Mouse (Mus musculus): ENCODE results near the gene Cdk5rap2.

Gene Cdk5rap2

DNA sequence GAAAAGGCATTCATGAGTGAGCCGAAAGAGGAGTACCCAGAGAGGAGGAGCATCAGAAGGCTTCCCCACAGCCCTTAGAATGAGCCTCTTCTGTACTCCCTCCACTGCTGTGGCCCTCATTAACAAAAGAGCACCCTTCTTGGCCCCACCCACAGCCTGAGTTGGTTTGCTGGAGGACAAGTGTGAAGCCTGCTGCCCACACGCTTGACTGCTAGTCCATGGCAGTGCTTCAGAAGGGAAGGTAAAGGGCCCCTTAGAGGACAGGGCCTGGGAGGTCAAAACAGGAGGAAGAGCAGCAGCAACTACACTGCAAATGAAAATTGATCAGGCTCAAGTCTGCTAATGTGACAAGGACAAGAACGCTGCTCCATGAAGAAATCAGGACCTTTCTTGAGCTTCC, 56.6 kb downstream of the Cdk5rap2 start:
- peak in 1 of 2 experiments; percentile 35 for DNase-seq

DNA sequence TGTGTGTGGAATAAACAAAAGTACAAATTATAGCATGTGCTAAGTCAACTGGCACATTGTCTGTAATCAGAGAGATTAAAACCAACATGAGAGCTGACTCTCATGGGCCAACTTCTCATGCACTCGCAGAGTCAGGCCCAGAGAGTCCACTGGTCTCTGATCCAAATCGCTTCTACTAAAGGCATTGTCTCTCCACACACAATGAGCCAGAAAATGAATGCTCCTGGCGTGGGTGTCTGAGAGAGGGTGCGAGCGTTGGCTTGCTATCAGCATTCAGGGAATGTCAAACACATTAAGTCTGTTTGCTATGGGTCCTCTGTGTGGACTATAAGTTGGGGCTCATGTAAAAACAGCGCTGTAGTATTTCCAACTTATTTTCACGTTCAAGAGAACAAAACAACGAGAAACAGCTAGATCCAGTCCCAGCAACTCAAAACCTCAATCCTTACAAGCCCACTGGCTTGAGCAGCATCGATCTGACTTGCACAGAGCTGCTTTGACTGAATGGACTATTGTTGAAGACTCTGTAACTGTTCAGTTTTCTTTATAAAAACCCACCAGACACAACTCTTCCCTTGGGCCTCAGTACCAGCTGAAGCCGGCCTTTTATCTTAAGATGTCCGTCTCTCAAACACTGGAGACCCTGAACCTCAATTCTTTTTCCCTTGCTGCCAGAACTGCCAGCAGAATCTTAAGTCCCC, 74.6 kb downstream of the Cdk5rap2 start:
- no peak for DNase-seq

DNA sequence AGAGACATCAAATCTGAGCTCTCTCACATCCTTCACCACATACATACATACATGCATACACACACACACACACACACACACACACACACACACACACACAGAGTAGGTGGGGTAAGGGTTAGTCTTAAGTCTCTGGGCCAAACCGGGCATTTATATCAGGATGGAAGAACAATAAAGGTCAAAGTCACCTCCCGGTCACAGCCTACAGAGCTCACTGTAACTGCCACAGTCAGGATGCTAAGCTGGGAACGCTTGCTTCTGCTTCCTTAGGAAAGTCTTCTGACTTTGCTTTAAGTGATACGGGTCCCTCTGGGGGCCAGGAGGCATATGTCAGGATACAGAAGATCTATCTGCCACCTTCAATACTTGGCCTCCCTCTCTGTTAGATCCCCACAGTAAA, 75.2 kb downstream of the Cdk5rap2 start:
- no peak for DNase-seq

DNA sequence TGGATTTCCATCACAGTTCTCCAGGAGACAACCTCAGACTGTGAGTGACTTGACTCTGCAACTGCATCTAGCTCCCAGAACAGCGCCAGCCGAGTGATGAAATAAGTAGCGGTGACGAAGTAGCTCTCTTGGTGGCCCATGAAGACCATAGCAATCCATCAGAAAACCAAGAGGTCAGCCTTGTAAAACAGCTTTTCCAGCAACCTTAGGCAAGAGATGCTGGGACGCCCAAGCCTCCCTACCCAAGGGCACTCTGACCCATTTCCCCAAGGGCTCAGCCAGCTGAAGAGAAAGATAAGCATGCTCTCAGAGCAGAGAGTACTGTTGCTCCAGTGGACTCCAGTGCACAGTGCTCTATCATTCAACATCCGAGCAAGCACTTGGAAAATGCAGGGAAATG, 77.3 kb downstream of the Cdk5rap2 start:
- no peak for DNase-seq

DNA sequence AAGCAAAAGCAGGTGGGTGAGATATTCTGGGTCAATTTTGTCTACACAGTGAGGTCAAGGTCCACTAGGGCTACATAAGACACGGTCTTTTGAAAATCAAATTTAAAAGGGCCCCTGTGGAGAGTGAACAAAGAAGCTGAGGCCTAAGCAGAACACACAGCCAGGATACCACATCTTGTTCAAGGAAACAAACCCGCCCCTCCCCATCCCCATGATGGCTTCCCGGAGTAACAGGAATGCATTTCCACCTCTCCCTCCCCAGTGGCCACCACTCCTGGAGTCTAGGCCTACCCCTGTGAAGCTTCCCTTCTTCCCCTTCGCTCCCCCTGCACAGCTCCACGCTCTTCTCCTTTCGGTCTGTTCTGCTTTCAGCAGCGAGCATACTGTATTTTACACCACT, 77.7 kb downstream of the Cdk5rap2 start:
- DNase-seq = no peak

DNA sequence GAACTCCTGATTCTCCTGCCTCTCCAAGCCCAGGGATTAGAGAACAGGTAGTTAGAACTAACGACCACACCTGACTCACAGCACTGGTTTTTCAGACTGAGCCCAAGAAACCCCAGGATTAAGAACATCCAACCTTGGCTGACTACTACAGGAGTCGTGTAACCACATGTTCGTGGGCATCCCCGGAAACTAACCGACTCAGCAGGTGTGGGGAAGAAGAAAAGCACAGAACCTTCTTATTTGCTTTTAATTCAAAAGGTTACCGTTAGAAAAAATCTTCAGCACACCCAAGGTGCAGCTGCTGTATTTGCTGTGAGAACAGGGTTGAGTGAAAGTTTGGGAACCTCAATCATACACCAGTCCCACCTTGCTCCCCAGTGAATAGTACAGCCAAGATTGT, 79.1 kb downstream of the Cdk5rap2 start:
- no peak for DNase-seq

DNA sequence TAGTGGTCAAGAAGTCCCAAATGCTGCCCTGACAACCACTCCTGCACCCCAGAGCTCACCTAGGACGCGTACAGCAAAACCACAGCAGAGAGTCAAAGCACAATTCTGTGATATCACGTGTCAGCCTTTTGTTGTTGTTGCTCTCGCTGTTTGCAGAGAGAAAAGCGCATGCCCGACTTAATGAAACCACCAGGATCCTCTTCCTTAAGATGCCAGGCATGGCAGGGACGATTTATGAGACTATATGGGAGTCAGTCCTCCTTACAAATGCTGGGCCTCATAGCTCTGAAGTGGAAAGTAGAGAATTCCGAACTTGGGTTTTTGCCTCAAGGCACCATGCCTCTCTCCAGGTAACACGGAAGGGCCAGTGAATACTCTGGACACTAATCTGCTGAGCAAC, 82.2 kb downstream of the Cdk5rap2 start:
- no peak for DNase-seq

DNA sequence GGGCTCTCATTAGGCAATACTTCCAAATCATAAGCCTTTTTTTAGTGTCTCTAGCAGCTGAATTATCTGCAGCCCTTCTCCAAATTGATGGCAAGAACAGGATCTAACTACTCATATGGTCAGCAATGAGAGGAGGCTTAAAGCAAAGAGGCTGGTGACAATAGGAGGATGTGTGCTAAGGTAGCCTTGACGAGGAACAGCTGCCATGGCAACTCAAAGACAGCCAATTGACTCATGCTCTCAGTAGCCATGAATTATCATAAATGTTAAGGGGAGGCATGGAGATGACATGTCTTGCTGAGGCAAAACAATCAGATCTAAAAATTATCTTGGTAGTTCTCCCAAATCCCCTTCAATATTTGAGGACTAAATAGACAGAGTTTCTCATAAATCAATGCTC, 82.8 kb downstream of the Cdk5rap2 start:
- DNase-seq = no peak

DNA sequence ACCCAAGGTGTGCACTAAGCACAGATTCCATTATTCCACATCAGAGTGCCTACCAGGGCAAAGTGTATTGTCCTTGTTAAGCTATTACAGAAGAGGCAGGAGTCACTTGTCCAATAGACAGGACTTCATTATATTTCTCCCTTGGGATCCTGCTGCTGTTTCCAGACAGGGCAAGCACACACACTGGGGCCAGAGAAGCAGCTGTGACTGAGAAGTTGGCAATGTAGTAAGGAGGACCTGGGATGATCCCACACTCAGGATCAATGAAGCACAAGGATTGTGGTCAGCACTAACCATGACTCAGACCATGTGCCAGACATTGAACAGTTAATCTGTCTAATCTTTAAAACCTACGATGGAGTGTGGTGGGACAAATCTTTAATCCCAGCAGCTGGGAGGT, 88.7 kb downstream of the Cdk5rap2 start:
- no peak for DNase-seq

DNA sequence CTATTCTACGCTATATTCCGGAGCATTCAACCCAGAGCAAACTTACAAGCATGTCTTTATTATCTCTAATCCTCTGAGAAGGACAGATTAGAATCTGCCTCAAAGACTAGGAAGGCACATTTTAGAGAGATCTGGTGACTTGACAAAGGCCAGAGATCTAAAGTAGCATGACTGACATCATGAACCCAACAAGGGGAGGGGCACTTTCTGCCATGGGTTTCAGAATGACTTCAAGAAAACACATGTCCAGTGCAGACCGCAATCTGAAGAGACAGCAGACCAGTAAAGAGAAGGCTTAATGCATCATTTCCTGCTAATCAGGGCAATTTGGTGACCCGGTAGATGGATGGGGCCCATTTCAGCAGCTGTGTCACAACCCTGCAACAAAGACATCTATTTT, 98.1 kb downstream of the Cdk5rap2 start:
- DNase-seq = no peak

DNA sequence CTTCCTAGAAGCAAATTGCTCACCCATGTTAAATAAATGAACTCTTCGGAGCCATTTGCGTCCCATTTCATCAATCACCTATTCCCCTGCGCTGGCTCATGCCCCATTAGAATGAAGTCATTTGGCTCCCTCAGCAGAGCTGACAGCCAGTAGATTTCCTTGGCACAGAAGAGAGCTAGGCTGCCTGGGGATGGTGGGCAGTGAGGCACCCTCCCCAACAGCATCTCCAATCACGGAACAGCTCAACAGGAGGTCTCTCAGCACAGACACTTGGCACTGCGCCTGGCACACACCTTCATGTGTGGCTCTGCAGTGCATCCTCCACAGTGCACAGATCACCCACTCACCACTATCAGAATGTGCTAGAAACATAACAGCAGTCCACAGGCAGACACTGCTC, 98.7 kb downstream of the Cdk5rap2 start:
- no peak for DNase-seq

DNA sequence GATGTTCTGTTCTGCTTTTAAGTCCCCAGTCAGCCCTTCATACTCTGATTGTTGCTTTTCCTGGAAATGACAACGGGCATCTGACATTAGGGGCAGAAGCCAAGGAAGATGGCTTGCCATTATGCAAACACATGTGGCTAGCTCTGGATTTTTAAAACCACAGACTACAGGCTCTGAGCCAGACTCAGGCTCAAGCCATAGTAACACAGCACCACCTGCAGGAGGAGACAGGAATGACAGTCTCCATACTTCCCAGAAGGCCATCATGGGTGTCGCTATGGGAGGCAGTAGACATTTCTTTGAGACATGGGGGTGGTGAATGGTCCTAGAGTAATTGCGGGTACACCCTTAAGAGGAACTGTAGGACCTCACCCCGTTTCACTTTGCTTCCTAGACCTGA, 103.0 kb downstream of the Cdk5rap2 start:
- DNase-seq = peak; percentile 39 to 79

DNA sequence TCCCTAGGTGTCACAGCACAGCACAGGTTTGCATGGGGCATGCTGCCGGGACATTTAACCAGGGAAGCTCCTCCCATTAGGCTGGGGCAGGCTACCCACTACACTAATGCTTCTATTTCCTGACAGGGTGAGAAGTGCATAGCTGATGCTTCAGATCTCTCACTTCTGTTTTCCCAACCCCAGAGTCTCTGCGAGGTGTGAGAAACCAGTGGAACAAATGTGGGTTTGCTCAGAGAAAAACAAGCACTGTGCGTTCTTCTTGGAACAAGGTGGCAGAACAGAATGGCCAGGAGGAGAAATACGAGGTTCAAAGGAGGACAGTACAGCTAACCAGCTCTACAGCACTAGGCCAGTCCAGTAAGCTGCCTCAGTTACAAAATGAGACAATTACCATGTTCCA, 106.4 kb downstream of the Cdk5rap2 start:
- no peak for DNase-seq

DNA sequence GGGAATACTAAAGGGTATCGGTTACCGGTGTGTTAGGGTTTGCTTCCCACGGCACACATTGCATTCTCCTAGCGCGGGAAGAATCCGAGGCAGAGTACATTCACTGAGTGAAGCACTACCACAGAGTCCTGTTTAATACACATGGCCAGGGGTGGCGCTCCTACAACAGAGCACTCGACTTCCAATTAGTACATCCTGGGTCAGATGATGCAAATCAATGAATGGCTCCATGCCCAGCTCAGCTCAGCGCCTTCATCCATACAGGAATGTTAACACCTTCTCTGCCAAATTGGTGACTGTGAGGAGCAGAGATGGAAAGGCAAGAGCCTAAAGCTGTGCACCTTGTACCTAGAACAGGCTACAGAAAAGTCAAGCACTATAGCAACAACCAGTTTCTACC, 109.1 kb downstream of the Cdk5rap2 start:
- no peak for DNase-seq

DNA sequence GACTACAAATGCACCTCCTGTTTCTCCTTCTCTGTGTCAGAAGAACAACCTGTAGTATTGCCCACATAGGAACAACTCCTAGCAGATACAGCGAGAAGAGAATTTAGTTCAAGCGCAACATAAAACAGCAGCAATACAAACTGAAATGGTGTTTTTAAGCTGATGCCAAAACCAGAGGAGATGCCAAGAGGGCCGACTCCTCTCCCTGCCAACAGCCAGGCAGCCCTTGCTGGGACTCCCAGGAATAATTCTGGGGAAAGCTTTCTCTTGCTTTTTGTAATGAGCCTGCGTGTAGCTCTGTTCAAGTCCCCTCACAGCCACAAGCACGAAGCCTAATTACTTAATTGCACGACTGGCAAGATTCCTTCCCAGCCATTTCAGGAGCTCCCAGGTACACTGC, 120.9 kb downstream of the Cdk5rap2 start:
- DNase-seq = no peak

DNA sequence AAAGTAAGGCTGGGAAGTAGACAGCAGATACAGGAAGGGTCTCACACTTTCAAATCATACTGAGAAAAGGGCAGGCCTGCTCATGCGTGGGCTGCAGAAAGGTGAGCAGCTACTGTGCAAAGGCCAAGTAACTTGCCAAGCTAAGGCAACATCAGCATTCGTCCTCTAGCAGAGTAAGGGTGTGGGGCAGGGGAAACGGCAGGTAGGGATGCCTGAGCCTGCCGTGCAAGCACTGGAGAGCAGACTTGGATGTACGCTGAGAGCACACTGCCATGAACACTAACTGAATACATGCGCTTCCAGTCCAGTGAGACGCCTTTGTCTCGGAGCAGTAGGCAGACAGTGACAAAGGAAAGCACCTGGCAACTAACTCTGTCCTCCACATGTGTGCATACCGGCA, 127.1 kb downstream of the Cdk5rap2 start:
- DNase-seq = no peak

DNA sequence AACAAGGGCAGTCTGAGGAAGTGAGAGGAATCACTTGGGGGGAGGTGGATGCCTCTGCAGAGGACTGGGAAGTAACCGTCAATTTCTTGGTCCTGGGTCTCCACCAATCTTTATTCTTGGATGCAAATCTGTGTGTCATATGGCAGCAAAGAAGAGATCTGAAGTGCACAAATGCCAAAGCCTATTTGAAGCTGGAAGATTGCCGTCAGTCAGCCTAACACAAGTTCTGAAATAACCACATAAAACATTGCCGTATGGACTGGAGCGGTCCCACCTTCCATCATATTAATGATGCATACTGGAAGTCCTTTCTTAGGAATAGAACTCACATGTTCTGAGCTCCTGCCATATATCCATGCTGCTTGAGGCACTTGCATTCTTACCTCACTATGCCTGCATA, 131.4 kb downstream of the Cdk5rap2 start:
- no peak for DNase-seq

DNA sequence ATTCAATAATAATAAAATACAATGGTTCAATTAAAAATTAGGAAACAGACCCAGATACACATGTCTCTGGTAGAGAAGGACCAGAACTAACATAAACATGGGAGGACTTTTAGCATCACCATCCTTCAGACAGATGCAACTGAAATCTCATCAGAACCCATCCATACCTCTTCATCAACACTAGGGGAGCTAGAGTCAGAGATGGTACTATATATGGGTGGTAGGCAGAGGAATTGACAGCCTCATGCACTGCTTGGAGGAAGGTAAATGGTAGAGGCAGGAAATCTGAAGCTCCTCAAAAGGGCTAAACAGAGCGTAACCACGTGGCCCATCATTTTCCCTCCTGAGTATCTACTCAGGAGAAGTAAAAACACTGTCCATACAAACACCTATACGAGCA, 132.2 kb downstream of the Cdk5rap2 start:
- DNase-seq = no peak

DNA sequence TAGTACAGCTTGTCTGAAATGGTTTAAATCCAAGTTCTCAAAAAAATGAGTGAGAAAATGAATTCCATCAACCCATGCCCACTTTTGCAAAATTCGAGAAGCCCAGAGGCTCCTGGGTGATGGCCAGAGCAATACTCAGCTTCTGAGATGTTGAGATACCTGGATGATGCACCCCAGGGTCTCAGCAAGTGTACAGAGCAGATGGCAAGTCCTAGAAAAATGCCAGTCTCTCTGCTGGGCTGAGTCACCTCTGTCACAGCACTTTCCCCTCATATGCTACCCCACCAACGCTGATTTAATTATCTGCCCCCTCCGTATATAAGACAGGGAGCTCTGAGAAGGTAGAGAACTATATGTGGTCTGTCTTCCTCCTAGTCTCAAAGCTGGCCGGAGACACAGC, 137.3 kb downstream of the Cdk5rap2 start:
- no peak for DNase-seq

DNA sequence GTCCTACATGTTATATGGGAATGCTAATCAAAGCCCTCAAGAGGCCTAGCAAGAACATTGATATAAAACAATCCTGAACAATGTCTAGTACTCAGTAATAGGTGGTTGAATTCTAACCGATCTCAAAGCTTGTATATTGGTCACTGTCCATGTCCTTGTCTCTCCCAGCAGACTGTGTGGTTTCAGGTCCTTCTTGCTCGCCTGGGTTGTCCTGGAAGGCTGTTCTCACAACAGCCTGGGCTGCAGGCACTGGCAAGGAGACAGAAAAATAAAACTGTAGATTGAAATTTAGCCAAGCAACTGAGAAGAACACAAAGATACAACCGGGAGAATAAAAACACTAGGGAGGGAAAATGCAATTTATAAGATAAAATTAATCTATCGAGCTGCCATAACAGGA, 137.7 kb downstream of the Cdk5rap2 start:
- DNase-seq = no peak

DNA sequence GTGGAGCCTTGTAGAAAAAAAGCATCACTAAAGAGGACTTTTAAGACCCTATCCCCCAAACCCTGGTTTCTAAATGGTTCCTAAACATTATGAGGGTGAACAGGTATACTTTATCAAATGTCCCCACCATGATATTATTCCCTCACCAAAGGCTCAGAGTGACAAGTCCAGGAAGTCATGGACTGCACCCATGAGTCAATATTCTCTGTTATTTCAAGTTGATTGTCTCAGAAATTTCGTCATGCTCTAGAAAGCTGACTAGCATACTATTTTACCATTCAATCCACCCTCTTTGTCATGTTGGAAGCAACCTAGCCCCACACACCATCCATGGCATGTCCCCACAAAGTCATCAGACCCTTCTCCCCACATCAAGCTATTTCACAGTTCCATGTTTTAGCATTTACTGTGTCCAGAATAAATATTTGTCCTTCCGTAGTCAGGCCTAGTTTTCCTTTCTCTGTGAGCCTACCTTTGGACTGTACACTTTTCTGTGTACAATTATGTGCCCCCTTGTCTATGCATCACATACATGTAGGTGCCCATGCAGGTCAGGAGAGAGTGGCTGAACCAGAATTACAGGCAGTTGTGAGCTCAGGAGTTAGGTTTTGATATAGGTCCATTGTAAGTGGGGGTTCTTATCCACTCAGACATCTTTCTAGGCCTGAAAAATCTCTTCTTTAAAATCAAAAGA, 142.9 kb downstream of the Cdk5rap2 start:
- DNase-seq = no peak

DNA sequence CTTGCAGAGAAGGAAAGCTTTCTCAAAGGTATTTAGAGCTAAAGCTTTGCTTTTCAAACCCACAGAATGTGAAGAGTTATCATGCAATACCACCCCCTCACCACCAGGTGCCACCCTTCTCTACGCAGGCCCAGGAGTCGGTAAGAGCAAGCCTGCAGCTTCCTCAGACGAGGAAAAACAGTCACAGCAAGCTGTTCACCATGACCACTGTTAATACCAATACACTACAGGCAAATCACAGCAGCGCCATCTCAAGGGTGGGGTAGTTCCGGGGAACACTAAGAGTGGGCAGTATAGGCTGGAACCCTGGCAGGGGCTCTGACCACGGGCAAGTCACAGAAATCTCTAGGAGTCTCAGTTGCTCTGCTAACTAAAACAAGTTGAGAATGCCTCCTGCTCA, 145.0 kb downstream of the Cdk5rap2 start:
- peak; percentile 39 to 76 for DNase-seq

DNA sequence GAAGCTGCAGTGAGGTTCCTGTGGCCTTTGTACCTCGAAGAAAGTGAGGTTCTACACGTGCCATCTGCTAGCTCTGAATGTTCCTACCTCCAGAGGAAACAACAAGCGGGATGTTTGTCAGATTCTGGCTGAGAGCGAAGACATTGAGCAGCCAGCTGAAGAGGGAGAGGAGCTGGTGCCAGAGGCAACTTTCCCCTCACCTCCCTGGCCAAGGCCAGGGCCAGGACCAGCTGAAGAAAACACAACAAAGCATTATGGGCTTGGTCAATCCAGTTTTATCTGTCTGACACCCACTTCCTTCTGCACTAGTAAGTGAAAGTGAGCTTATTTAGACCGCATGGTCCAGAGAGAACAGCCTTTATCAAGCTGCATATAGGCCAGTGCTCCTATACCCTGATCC, 147.4 kb downstream of the Cdk5rap2 start:
- DNase-seq = no peak

DNA sequence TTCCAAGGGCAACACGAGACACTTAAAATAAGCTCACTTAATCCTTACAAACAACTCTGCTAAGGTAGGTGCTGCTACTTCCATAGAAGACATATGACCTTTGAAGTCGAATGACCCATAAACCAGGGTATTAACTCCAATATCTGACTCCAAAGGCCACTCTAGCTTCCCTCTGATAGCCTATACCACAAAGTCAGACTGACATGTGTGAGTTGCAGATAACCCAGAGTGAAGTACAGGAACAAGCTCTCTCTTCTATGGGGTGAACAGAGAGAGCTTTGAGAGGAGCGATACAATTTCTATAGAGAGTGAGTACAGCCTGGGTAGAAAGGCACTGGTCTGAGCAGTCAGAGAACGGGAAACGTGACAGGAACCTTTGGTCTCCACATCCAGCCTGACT, 148.9 kb downstream of the Cdk5rap2 start:
- DNase-seq = no peak

DNA sequence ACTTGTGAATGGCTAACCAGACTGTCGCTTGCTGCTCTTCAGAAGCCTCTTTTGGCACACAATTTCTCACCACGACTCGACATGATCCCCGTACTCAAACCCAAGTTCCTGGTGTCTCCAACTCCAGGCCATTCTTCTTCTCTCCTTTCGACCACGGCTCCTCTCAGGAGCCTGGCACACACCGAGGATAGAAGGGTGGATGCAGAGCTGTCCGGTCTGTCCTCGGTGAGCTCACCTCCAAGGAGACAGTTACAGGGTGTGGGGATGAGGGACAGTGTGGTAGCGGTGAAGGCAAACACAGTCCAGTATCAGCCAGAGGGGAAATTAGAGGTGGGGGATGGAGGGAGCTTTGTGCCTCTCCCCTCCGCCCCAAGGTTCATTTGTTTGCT, 149.8 kb downstream of the Cdk5rap2 start:
- DNase-seq = no peak
